Mouse (Mus musculus): Measurements from ENCODE around the gene Gm45618. TPM values are rescaled to one million over a fixed set of nuclear protein-coding genes. Genes with fewer than 3 reads are reported as not detected.

The Gm45618 gene
- polyA plus RNA-seq, 1 experiment, result not detected

- Histone ChIP-seq H3K4me3 (ENCODE audit: extremely low read depth, insufficient read depth, insufficient read length) (no peak overlapping the region), H3K4me1 (ENCODE audit: control insufficient read depth, insufficient read depth, insufficient read length) (no peaks in the 10 kb centered on the region), H3K36me3 (ENCODE audit: control insufficient read depth, insufficient read depth, low read length) (no peaks in the 10 kb centered on the region), H3K27me3 (ENCODE audit: control insufficient read depth, insufficient read depth, low read length) (peaks cover 1% of the 10 kb centered on the region; the same call in 1 of the 2 replicates), H3K27ac (ENCODE audit: insufficient read depth, low read length) (no peak overlapping the region)
- TF ChIP-seq CTCF (IDR thresholded peaks at IDR 0.05; ENCODE audit: extremely low read depth, insufficient read depth, insufficient read length, insufficient replicate concordance) (no peak), POLR2A (IDR thresholded peaks at IDR 0.05; ENCODE audit: low read depth, low read length) (no peak)
- 18% methylated on average over 9 of the region's 10 CpGs for WGBS
- no peak for DNase-seq (ENCODE audit: low read depth in 1 of 2, low spot score in 2 of 2)
Observed at GRCm38 (mm10) chr7:142071212-142071578, 49.3 kb downstream of the Gm45618 start.

DNA sequence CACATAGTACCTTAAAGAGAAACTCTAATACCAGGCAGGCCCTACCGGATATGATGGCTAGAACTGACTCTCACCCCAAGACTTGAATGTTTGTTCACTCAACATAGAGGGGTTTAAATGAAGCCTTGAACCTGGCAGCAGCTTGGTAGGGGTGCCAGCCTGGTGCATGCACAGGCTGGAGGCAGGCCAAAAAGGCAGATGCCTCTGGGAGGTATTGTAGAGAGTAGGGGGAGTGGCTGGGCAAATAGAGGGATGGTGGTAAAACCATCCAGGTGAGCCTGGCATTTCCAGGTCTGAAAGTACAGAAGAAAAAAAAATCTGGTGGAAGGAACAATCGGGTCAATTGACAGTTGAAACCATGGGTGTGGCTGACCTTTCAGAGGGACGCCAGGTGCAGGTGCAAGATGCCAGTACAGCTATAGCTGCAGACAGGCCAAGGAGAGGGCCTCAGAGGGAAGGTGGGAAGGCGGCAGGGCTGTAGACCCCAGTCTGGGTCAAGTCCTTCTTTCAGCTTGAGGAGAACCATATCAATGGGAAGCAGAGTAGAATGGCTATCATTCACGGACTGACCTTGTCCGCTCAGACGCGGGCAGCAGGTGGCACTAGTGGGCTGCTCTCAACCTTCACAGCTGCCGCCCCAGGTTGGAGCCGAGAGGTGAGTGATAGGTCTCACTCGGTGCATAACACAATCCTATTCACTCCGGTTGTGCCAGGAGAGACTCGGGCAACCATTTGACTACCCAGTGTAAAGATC is 49.9 kb downstream of the Gm45618 start:
- H3K27me3 ChIP-seq (ENCODE audit: control insufficient read depth, insufficient read depth, low read length), result peaks cover 1% of the 10 kb centered on the region; the same call in 1 of the 2 replicates
- H3K4me1 ChIP-seq (ENCODE audit: control insufficient read depth, insufficient read depth, insufficient read length), result no peaks in the 10 kb centered on the region
- H3K36me3 ChIP-seq (ENCODE audit: control insufficient read depth, insufficient read depth, low read length), result no peaks in the 10 kb centered on the region
- H3K27ac ChIP-seq (ENCODE audit: insufficient read depth, low read length), result no peak overlapping the region
- TF ChIP-seq POLR2A (IDR thresholded peaks at IDR 0.05; ENCODE audit: low read depth, low read length) (no peak), CTCF (IDR thresholded peaks at IDR 0.05; ENCODE audit: extremely low read depth, insufficient read depth, insufficient read length, insufficient replicate concordance) (peak; percentile 85)
- 21% methylated on average over 13 of the region's 13 CpGs for WGBS
- DNase-seq (ENCODE audit: low read depth in 1 of 2, low spot score in 2 of 2), result peak; percentile 17 to 58
- H3K4me3 ChIP-seq (ENCODE audit: extremely low read depth, insufficient read depth, insufficient read length), result no peak overlapping the region

Other genes starting within 250 kb of the Gm45618 start
- gene Tollip, start 202.2 kb downstream of the Gm45618 start, polyA plus RNA-seq (2012; rRNA removed), result 40.8 and 49.4 TPM in 2 replicates
- gene Brsk2, start 171.0 kb downstream of the Gm45618 start, polyA plus RNA-seq (2012; rRNA removed), result 0.67 and 1.6 TPM in 2 replicates
- 26.7 and 28.2 TPM in 2 replicates for gene Mob2, start 59.7 kb downstream of the Gm45618 start, polyA plus RNA-seq (2012; rRNA removed)
- 3.5 TPM in 2 replicates for gene Dusp8, start 24.9 kb downstream of the Gm45618 start, polyA plus RNA-seq (2012; rRNA removed)
- gene Gm39115, start 15.3 kb upstream of the Gm45618 start, polyA plus RNA-seq (2012; rRNA removed), result not detected in 2 replicates
- not detected in 2 replicates for gene Gm45337, start 23.9 kb upstream of the Gm45618 start, polyA plus RNA-seq (2012; rRNA removed)
- not detected in 2 replicates for gene Gm29735, start 36.4 kb upstream of the Gm45618 start, polyA plus RNA-seq (2012; rRNA removed)
- gene Gm4553, start 45.0 kb upstream of the Gm45618 start, polyA plus RNA-seq (2012; rRNA removed), result not detected in 2 replicates
- gene Krtap5-2, start 55.3 kb upstream of the Gm45618 start, polyA plus RNA-seq (2012; rRNA removed), result not detected in 2 replicates
- not detected in 2 replicates for gene Gm10153, start 69.7 kb upstream of the Gm45618 start, polyA plus RNA-seq (2012; rRNA removed)
- not detected in 2 replicates for gene Krtap5-3, start 80.6 kb upstream of the Gm45618 start, polyA plus RNA-seq (2012; rRNA removed)
- gene Gm7579, start 91.1 kb upstream of the Gm45618 start, polyA plus RNA-seq (2012; rRNA removed), result not detected in 2 replicates
- not detected in 2 replicates for gene Krtap5-5, start 109.2 kb upstream of the Gm45618 start, polyA plus RNA-seq (2012; rRNA removed)
- not detected in 2 replicates for gene Gm40460, start 120.3 kb upstream of the Gm45618 start, polyA plus RNA-seq (2012; rRNA removed)
- gene Gm2431, start 137.6 kb upstream of the Gm45618 start, polyA plus RNA-seq (2012; rRNA removed), result not detected in 2 replicates
- not detected in 2 replicates for gene Gm4559, start 153.6 kb upstream of the Gm45618 start, polyA plus RNA-seq (2012; rRNA removed)
- not detected in 2 replicates for gene Krtap5-1, start 176.4 kb upstream of the Gm45618 start, polyA plus RNA-seq (2012; rRNA removed)
- gene Krtap5-4, start 182.8 kb upstream of the Gm45618 start, polyA plus RNA-seq (2012; rRNA removed), result not detected in 2 replicates